In genomic region chr2:25264286-25264660, GRCm38 (mm10) we compare ENCODE assay signal across 10 mouse cellular contexts. TPM values are rescaled to one million over a fixed set of nuclear protein-coding genes. Genes with fewer than 3 reads are reported as not detected.
DNase-seq lines count a peak whose midpoint lies in the region; ATAC-seq and TF ChIP-seq lines count a peak whose summit lies in the region.
"Had no signal": no experiment of that assay in that cellular context is flagged by ENCODE, and none has a peak within 500 bp of the region (broad histone marks: within the 10 kb centered on the region; RNA-seq: fewer than 3 reads in every experiment).

No protein-coding gene starts in this region.

- H3K9ac ChIP-seq in hindbrain, embryonic 11.5 days (ENCODE audit: low read depth, low read length) = no peak overlapping the region
- peak overlapping the region; percentile 83 for H3K9ac ChIP-seq in hindbrain, embryonic 16.5 days (ENCODE audit: low read depth, low read length)
- H3K9ac ChIP-seq in midbrain, postnatal 0 days (replicated peaks; ENCODE audit: low read length, poor library complexity, severe bottlenecking) = 0 out of 2 replicates have a peak overlapping the region, but pooled peaks have one; percentile 65

- peaks cover 60% of the 10 kb centered on the region for H3K4me1 ChIP-seq in hindbrain, embryonic 10.5 days (replicated peaks)
- peaks cover 12% of the 10 kb centered on the region for H3K4me1 ChIP-seq in hindbrain, embryonic 11.5 days (replicated peaks; ENCODE audit: control insufficient read depth, insufficient read depth, low read length)
- H3K4me1 ChIP-seq in cortical plate, adult 2 months (ENCODE audit: control insufficient read depth, insufficient read depth, low read length) = peaks cover 7% of the 10 kb centered on the region
- peaks cover 45% of the 10 kb centered on the region for H3K4me1 ChIP-seq in hindbrain, embryonic 16.5 days (ENCODE audit: control insufficient read depth, insufficient read depth, low read depth, low read length)
- peaks cover 37% of the 10 kb centered on the region for H3K4me1 ChIP-seq in midbrain, postnatal 0 days (ENCODE audit: insufficient read depth, low read length)

- peak overlapping the region; percentile 73; the same call in 1 of the 2 replicates for H3K4me3 ChIP-seq in hindbrain, embryonic 10.5 days
- no peak overlapping the region for H3K4me3 ChIP-seq in hindbrain, embryonic 11.5 days (ENCODE audit: low read depth, low read length)
- peak overlapping the region; percentile 27 for H3K4me3 ChIP-seq in cortical plate, adult 2 months (ENCODE audit: insufficient read depth, low read length)
- peak overlapping the region; percentile 83 for H3K4me3 ChIP-seq in hindbrain, embryonic 16.5 days (ENCODE audit: low read length)
- peak overlapping the region; percentile 71 for H3K4me3 ChIP-seq in midbrain, postnatal 0 days (ENCODE audit: low read depth, low read length)

- no peak overlapping the region for H3K27ac ChIP-seq in hindbrain, embryonic 10.5 days
- H3K27ac ChIP-seq in hindbrain, embryonic 11.5 days (ENCODE audit: low read depth, low read length) = no peak overlapping the region
- peak overlapping the region; percentile 88 for H3K27ac ChIP-seq in cortical plate, adult 2 months (ENCODE audit: insufficient read depth, low read length)
- no peak overlapping the region for H3K27ac ChIP-seq in hindbrain, embryonic 16.5 days (ENCODE audit: low read depth, low read length)
- H3K27ac ChIP-seq in midbrain, postnatal 0 days (ENCODE audit: low read depth, low read length) = no peak overlapping the region

- peaks cover 26% of the 10 kb centered on the region for H3K27me3 ChIP-seq in hindbrain, embryonic 10.5 days (ENCODE audit: insufficient read depth, poor library complexity, severe bottlenecking)
- peaks cover 13% of the 10 kb centered on the region for H3K27me3 ChIP-seq in hindbrain, embryonic 11.5 days (ENCODE audit: control insufficient read depth, insufficient read depth, low read length)
- H3K27me3 ChIP-seq in hindbrain, embryonic 16.5 days (replicated peaks; ENCODE audit: control insufficient read depth, insufficient read depth, low read length) = no peaks in the 10 kb centered on the region; the same call in 1 of the 2 replicates
- H3K27me3 ChIP-seq in midbrain, postnatal 0 days (ENCODE audit: insufficient read depth, low read length) = peaks cover 3% of the 10 kb centered on the region; the same call in 1 of the 2 replicates

- WGBS in hindbrain, embryonic 10.5 days = 79% methylated on average over 5 of the region's 5 CpGs
- WGBS in hindbrain, embryonic 11.5 days = 81% methylated on average over 5 of the region's 5 CpGs
- WGBS in hindbrain, embryonic 16.5 days = 86% methylated on average over 5 of the region's 5 CpGs
- WGBS in midbrain, postnatal 0 days = 77% methylated on average over 5 of the region's 5 CpGs

- H3K4me2 ChIP-seq in hindbrain, embryonic 11.5 days (replicated peaks; ENCODE audit: low read depth, low read length) = no peak overlapping the region
- H3K4me2 ChIP-seq in hindbrain, embryonic 16.5 days (ENCODE audit: low read length) = peak overlapping the region; percentile 99
- peak overlapping the region; percentile 100 for H3K4me2 ChIP-seq in midbrain, postnatal 0 days (ENCODE audit: low read depth, low read length, poor library complexity, severe bottlenecking)

- H3K9me3 ChIP-seq in hindbrain, embryonic 10.5 days = no peaks in the 10 kb centered on the region
- H3K9me3 ChIP-seq in hindbrain, embryonic 11.5 days (ENCODE audit: control insufficient read depth, low read length) = no peaks in the 10 kb centered on the region
- H3K9me3 ChIP-seq in hindbrain, embryonic 16.5 days (ENCODE audit: control insufficient read depth, low read length) = no peaks in the 10 kb centered on the region
- H3K9me3 ChIP-seq in midbrain, postnatal 0 days (ENCODE audit: low read length) = no peaks in the 10 kb centered on the region

- no peak for ATAC-seq in hindbrain, embryonic 11.5 days (ENCODE audit: low FRiP score)
- ATAC-seq in hindbrain, embryonic 16.5 days = no peak
- no peak for ATAC-seq in midbrain, postnatal 0 days (ENCODE audit: low FRiP score)

- no peak for DNase-seq in hindbrain, embryonic 10.5 days (ENCODE audit: low spot score)
- no peak for DNase-seq in hindbrain, embryonic 11.5 days (ENCODE audit: low spot score)
- no peak for DNase-seq in midbrain, postnatal 0 days (ENCODE audit: low spot score)
- DNase-seq in urinary bladder, adult 2 months (ENCODE audit: low spot score) = no peak
- no peak for DNase-seq in retina, postnatal 1 day
- DNase-seq in embryo, embryonic 9.5 days (ENCODE audit: extremely low spot score) = no peak
- DNase-seq: heart, postnatal 4 days; thymus, postnatal 14 days had no signal

- no peak for TF ChIP-seq POLR2A in cortical plate, adult 2 months (IDR thresholded peaks at IDR 0.05; ENCODE audit: extremely low read depth, insufficient read depth, low read length)

- TF ChIP-seq CTCF in cortical plate, adult 2 months (IDR thresholded peaks at IDR 0.05; ENCODE audit: extremely low read depth, insufficient read depth, low read length) = no peak
- no peak for TF ChIP-seq CTCF in midbrain, postnatal 0 days (IDR thresholded peaks at IDR 0.05)

- peaks cover 16% of the 10 kb centered on the region for H3K36me3 ChIP-seq in hindbrain, embryonic 10.5 days
- H3K36me3 ChIP-seq in hindbrain, embryonic 11.5 days (ENCODE audit: control insufficient read depth, insufficient read depth, low read length) = no peaks in the 10 kb centered on the region; the same call in 1 of the 2 replicates
- no peaks in the 10 kb centered on the region; the same call in 1 of the 2 replicates for H3K36me3 ChIP-seq in hindbrain, embryonic 16.5 days (ENCODE audit: control insufficient read depth, insufficient read depth, low read length)
- H3K36me3 ChIP-seq in midbrain, postnatal 0 days (ENCODE audit: insufficient read depth, low read length) = peaks cover 10% of the 10 kb centered on the region

RNA-seq across cellular contexts. Expression of gene Tprn, which starts 1.9 kb away (rescaled TPM):
- polyA plus RNA-seq in hindbrain, embryonic 10.5 days (2016; fragmentation: Nextera tagmentation; extraction: Ambion mirVana) = 8.1 and 9.5 TPM in 2 replicates
- polyA plus RNA-seq in hindbrain, embryonic 11.5 days (2014; fragmentation: Nextera tagmentation; extraction: Ambion mirVana) = 4.0 and 4.5 TPM in 2 replicates
- 14.0 and 22.0 TPM in 2 replicates for polyA plus RNA-seq in cortical plate, adult 2 months (2012; rRNA removed)
- 20.3 TPM in 2 replicates for polyA plus RNA-seq in hindbrain, embryonic 16.5 days (2015; fragmentation: Nextera tagmentation; extraction: Ambion mirVana)
- 23.7 and 45.5 TPM in 2 replicates for total RNA-seq in midbrain, postnatal 0 days (2014; rRNA removed)
- polyA plus RNA-seq in midbrain, postnatal 0 days (2015; fragmentation: Nextera tagmentation; extraction: Ambion mirVana) = 17.8 and 18.1 TPM in 2 replicates
- polyA plus RNA-seq in urinary bladder, adult 2 months (2012; rRNA removed) = 8.0 and 13.6 TPM in 2 replicates

RNA-seq across cellular contexts. Expression of gene Ssna1, which starts 8.0 kb away (rescaled TPM):
- 248 and 259 TPM in 2 replicates for polyA plus RNA-seq in hindbrain, embryonic 10.5 days (2016; fragmentation: Nextera tagmentation; extraction: Ambion mirVana)
- 244 and 248 TPM in 2 replicates for polyA plus RNA-seq in hindbrain, embryonic 11.5 days (2014; fragmentation: Nextera tagmentation; extraction: Ambion mirVana)
- 87.9 and 93.2 TPM in 2 replicates for polyA plus RNA-seq in cortical plate, adult 2 months (2012; rRNA removed)
- 181 and 183 TPM in 2 replicates for polyA plus RNA-seq in hindbrain, embryonic 16.5 days (2015; fragmentation: Nextera tagmentation; extraction: Ambion mirVana)
- total RNA-seq in midbrain, postnatal 0 days (2014; rRNA removed) = 71.7 and 83.9 TPM in 2 replicates
- polyA plus RNA-seq in midbrain, postnatal 0 days (2015; fragmentation: Nextera tagmentation; extraction: Ambion mirVana) = 158 and 172 TPM in 2 replicates
- polyA plus RNA-seq in urinary bladder, adult 2 months (2012; rRNA removed) = 58.8 and 84.8 TPM in 2 replicates

RNA-seq across cellular contexts. Expression of gene Anapc2, which starts 8.0 kb away (rescaled TPM):
- polyA plus RNA-seq in hindbrain, embryonic 10.5 days (2016; fragmentation: Nextera tagmentation; extraction: Ambion mirVana) = 150 and 156 TPM in 2 replicates
- polyA plus RNA-seq in hindbrain, embryonic 11.5 days (2014; fragmentation: Nextera tagmentation; extraction: Ambion mirVana) = 107 and 110 TPM in 2 replicates
- 75.7 and 76.5 TPM in 2 replicates for polyA plus RNA-seq in cortical plate, adult 2 months (2012; rRNA removed)
- polyA plus RNA-seq in hindbrain, embryonic 16.5 days (2015; fragmentation: Nextera tagmentation; extraction: Ambion mirVana) = 137 and 147 TPM in 2 replicates
- total RNA-seq in midbrain, postnatal 0 days (2014; rRNA removed) = 35.0 and 39.3 TPM in 2 replicates
- polyA plus RNA-seq in midbrain, postnatal 0 days (2015; fragmentation: Nextera tagmentation; extraction: Ambion mirVana) = 103 and 107 TPM in 2 replicates
- polyA plus RNA-seq in urinary bladder, adult 2 months (2012; rRNA removed) = 84.5 and 88.3 TPM in 2 replicates

RNA-seq across cellular contexts. Expression of gene Tmem203, which starts 9.0 kb away (rescaled TPM):
- 18.7 and 20.3 TPM in 2 replicates for polyA plus RNA-seq in hindbrain, embryonic 10.5 days (2016; fragmentation: Nextera tagmentation; extraction: Ambion mirVana)
- polyA plus RNA-seq in hindbrain, embryonic 11.5 days (2014; fragmentation: Nextera tagmentation; extraction: Ambion mirVana) = 12.2 and 14.6 TPM in 2 replicates
- 33.8 and 36.0 TPM in 2 replicates for polyA plus RNA-seq in cortical plate, adult 2 months (2012; rRNA removed)
- polyA plus RNA-seq in hindbrain, embryonic 16.5 days (2015; fragmentation: Nextera tagmentation; extraction: Ambion mirVana) = 15.8 and 16.6 TPM in 2 replicates
- total RNA-seq in midbrain, postnatal 0 days (2014; rRNA removed) = 34.4 and 47.8 TPM in 2 replicates
- polyA plus RNA-seq in midbrain, postnatal 0 days (2015; fragmentation: Nextera tagmentation; extraction: Ambion mirVana) = 20.0 and 22.7 TPM in 2 replicates
- polyA plus RNA-seq in urinary bladder, adult 2 months (2012; rRNA removed) = 30.7 and 34.2 TPM in 2 replicates

RNA-seq across cellular contexts. Expression of gene AL732309.1, which starts 17.6 kb away (rescaled TPM):
- 5.7 and 6.2 TPM in 2 replicates for polyA plus RNA-seq in hindbrain, embryonic 10.5 days (2016; fragmentation: Nextera tagmentation; extraction: Ambion mirVana)
- 4.3 and 4.9 TPM in 2 replicates for polyA plus RNA-seq in hindbrain, embryonic 11.5 days (2014; fragmentation: Nextera tagmentation; extraction: Ambion mirVana)
- 14.0 and 15.5 TPM in 2 replicates for polyA plus RNA-seq in cortical plate, adult 2 months (2012; rRNA removed)
- 4.2 and 5.1 TPM in 2 replicates for polyA plus RNA-seq in hindbrain, embryonic 16.5 days (2015; fragmentation: Nextera tagmentation; extraction: Ambion mirVana)
- 7.3 and 12.3 TPM in 2 replicates for total RNA-seq in midbrain, postnatal 0 days (2014; rRNA removed)
- 2.4 and 3.0 TPM in 2 replicates for polyA plus RNA-seq in midbrain, postnatal 0 days (2015; fragmentation: Nextera tagmentation; extraction: Ambion mirVana)
- 21.0 and 23.8 TPM in 2 replicates for polyA plus RNA-seq in urinary bladder, adult 2 months (2012; rRNA removed)
